Mouse (Mus musculus): ENCODE measurements at regions not wholly inside any gene's neighbourhood (a gene's known extent, or its start where the extent isn't known, plus 50 kb on each side); places are given as distances from the start of the nearest gene placed in this dataset.

- H3K9ac ChIP-seq (ENCODE audit: low read length), result no peak overlapping the region
- H3K4me2 ChIP-seq (ENCODE audit: low read length), result no peak overlapping the region
- no peaks in the 10 kb centered on the region for H3K36me3 ChIP-seq (ENCODE audit: control insufficient read depth, insufficient read depth, low read length)
- no peak for ATAC-seq (ENCODE audit: insufficient number of reproducible peaks, insufficient read depth, low FRiP score, low read depth)
- no peak overlapping the region for H3K4me3 ChIP-seq (ENCODE audit: control insufficient read depth in 1 of 2, insufficient read depth in 1 of 2, low read depth in 1 of 2, low read length in 2 of 2)
- 75% methylated on average over 4 of the region's 4 CpGs for WGBS
- no peaks in the 10 kb centered on the region for H3K27me3 ChIP-seq (ENCODE audit: control insufficient read depth, insufficient read depth, low read length)
- H3K4me1 ChIP-seq (ENCODE audit: control insufficient read depth in 2 of 2, insufficient read depth in 2 of 2, low read length in 2 of 2), result no peaks in the 10 kb centered on the region
- no peak overlapping the region for H3K27ac ChIP-seq (replicated peaks in 1 of 2; ENCODE audit: control insufficient read depth in 1 of 2, insufficient read depth in 1 of 2, low read depth in 2 of 2, low read length in 2 of 2)
- no peaks in the 10 kb centered on the region for H3K9me3 ChIP-seq (ENCODE audit: control insufficient read depth, low read length)
These were observed 164.1 kb upstream of the N4bp1 start for GRCm38 (mm10) chr8:87049196-87049595.

- no peaks in the 10 kb centered on the region for H3K9me3 ChIP-seq (ENCODE audit: control insufficient read depth, low read length)
- H3K9ac ChIP-seq (ENCODE audit: low read length), result no peak overlapping the region
- no peaks in the 10 kb centered on the region for H3K36me3 ChIP-seq (ENCODE audit: control insufficient read depth, insufficient read depth, low read length)
- H3K27ac ChIP-seq (replicated peaks in 1 of 2; ENCODE audit: control insufficient read depth in 1 of 2, insufficient read depth in 1 of 2, low read depth in 2 of 2, low read length in 2 of 2), result no peak overlapping the region
- H3K27me3 ChIP-seq (ENCODE audit: control insufficient read depth, insufficient read depth, low read length), result no peaks in the 10 kb centered on the region
- no peak overlapping the region for H3K4me3 ChIP-seq (ENCODE audit: control insufficient read depth in 1 of 2, insufficient read depth in 1 of 2, low read depth in 1 of 2, low read length in 2 of 2)
- 75% methylated on average over 4 of the region's 4 CpGs for WGBS
- no peak for ATAC-seq (ENCODE audit: insufficient number of reproducible peaks, insufficient read depth, low FRiP score, low read depth)
- no peaks in the 10 kb centered on the region for H3K4me1 ChIP-seq (ENCODE audit: control insufficient read depth in 2 of 2, insufficient read depth in 2 of 2, low read length in 2 of 2)
- no peak overlapping the region for H3K4me2 ChIP-seq (ENCODE audit: low read length)
These were observed 161.5 kb upstream of the N4bp1 start for GRCm38 (mm10) chr8:87046590-87046989.

- Histone ChIP-seq H3K36me3 (ENCODE audit: control insufficient read depth, insufficient read depth, low read length) (no peaks in the 10 kb centered on the region), H3K9ac (ENCODE audit: low read length) (no peak overlapping the region), H3K4me3 (ENCODE audit: control insufficient read depth in 1 of 2, insufficient read depth in 1 of 2, low read depth in 1 of 2, low read length in 2 of 2) (no peak overlapping the region), H3K27ac (replicated peaks in 1 of 2; ENCODE audit: control insufficient read depth in 1 of 2, insufficient read depth in 1 of 2, low read depth in 2 of 2, low read length in 2 of 2) (no peak overlapping the region), H3K27me3 (ENCODE audit: control insufficient read depth, insufficient read depth, low read length) (0 out of 2 replicates have a peak, but pooled peaks cover 5% of the 10 kb centered on the region), H3K4me1 (ENCODE audit: control insufficient read depth in 2 of 2, insufficient read depth in 2 of 2, low read length in 2 of 2) (peaks cover 2 to 5% of the 10 kb centered on the region in 2 experiments; a peak in 2 of 4 replicates), H3K4me2 (ENCODE audit: low read length) (no peak overlapping the region), H3K9me3 (ENCODE audit: control insufficient read depth, low read length) (no peaks in the 10 kb centered on the region)
- ATAC-seq (ENCODE audit: insufficient number of reproducible peaks, insufficient read depth, low FRiP score, low read depth), result no peak
- 69% methylated on average over 5 of the region's 5 CpGs for WGBS
These were observed 158.0 kb upstream of the N4bp1 start for GRCm38 (mm10) chr8:87043016-87043415.

DNA sequence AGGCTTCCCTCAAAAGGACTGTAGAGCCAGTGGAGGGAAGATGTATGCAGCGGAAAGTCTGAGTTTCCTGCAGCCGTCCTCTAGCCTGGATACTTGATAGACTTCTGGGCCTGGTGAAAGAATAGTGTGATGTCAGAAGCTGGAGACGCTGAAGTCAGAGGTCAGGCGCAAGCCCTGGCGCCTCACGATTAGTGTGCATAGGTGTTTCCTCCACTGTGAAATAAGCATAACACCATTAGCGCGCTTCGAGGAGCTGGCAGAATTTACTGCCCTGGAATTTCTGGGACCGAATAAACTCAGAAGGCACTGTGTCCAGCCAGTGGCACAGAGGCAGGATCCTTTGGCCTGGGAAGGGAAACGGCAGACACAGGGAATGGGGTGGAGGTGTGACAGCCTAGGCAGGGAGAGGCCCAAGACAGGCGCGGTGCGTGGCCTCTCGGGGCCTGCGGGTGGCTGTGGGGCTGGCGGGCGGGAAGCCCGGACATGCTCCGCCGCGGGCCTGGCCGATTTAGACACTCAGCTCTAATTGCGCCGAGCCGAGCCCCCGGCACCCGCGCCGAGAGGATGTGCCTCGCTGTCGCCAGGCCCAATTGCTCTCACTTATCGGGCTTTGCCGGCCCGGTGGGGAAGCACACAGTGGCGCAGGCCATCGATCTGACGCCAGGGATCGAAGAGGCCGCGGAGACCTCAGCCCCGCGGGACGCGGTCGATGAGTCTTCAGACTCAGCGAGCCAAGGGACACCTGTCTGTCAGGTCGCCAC is 152.7 kb upstream of the N4bp1 start:
- Histone ChIP-seq H3K36me3 (ENCODE audit: control insufficient read depth, insufficient read depth, low read length) (no peaks in the 10 kb centered on the region), H3K27me3 (ENCODE audit: control insufficient read depth, insufficient read depth, low read length) (peaks cover 5% of the 10 kb centered on the region; the same call in 1 of the 2 replicates), H3K4me1 (ENCODE audit: control insufficient read depth in 2 of 2, insufficient read depth in 2 of 2, low read length in 2 of 2) (peaks cover 2 to 5% of the 10 kb centered on the region in 2 experiments; a peak in 2 of 4 replicates), H3K27ac (replicated peaks in 1 of 2; ENCODE audit: control insufficient read depth in 1 of 2, insufficient read depth in 1 of 2, low read depth in 2 of 2, low read length in 2 of 2) (no peak overlapping the region), H3K4me2 (ENCODE audit: low read length) (peak overlapping the region; percentile 75), H3K9me3 (ENCODE audit: control insufficient read depth, low read length) (no peaks in the 10 kb centered on the region), H3K4me3 (ENCODE audit: control insufficient read depth in 1 of 2, insufficient read depth in 1 of 2, low read depth in 1 of 2, low read length in 2 of 2) (peak overlapping the region; percentile 33 to 34), H3K9ac (ENCODE audit: low read length) (peak overlapping the region; percentile 49)
- 2% methylated on average over 43 of the region's 48 CpGs for WGBS
- ATAC-seq (ENCODE audit: insufficient number of reproducible peaks, insufficient read depth, low FRiP score, low read depth), result no peak

DNA sequence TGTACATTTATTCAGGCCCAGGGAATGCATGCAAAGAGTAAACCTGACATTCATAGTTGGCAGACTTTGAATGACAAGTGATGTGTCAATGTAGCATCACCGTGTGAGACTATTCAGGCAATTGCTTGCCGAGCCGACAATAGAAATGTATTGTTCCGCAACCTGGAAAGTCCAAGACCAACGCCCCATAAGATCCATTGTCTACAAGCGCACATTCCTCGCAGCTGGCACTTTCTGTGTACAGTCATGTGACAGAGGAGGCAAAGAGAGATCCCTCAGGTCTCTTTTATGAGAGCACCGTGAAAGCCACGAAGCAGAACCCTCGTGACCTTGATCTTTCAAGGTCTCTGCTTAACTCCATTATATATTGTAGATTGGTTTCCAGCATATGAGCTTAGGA is 150.9 kb upstream of the N4bp1 start:
- Histone ChIP-seq H3K4me2 (ENCODE audit: low read length) (no peak overlapping the region), H3K4me1 (ENCODE audit: control insufficient read depth in 2 of 2, insufficient read depth in 2 of 2, low read length in 2 of 2) (peaks cover 2 to 5% of the 10 kb centered on the region in 2 experiments; a peak in 2 of 4 replicates), H3K9ac (ENCODE audit: low read length) (no peak overlapping the region), H3K27ac (replicated peaks in 1 of 2; ENCODE audit: control insufficient read depth in 1 of 2, insufficient read depth in 1 of 2, low read depth in 2 of 2, low read length in 2 of 2) (no peak overlapping the region), H3K27me3 (ENCODE audit: control insufficient read depth, insufficient read depth, low read length) (peaks cover 5% of the 10 kb centered on the region; the same call in 1 of the 2 replicates), H3K36me3 (ENCODE audit: control insufficient read depth, insufficient read depth, low read length) (no peaks in the 10 kb centered on the region), H3K4me3 (ENCODE audit: control insufficient read depth in 1 of 2, insufficient read depth in 1 of 2, low read depth in 1 of 2, low read length in 2 of 2) (no peak overlapping the region), H3K9me3 (ENCODE audit: control insufficient read depth, low read length) (no peaks in the 10 kb centered on the region)
- WGBS, result 85% methylated on average over 10 of the region's 10 CpGs
- no peak for ATAC-seq (ENCODE audit: insufficient number of reproducible peaks, insufficient read depth, low FRiP score, low read depth)

- no peaks in the 10 kb centered on the region for H3K36me3 ChIP-seq (ENCODE audit: control insufficient read depth, insufficient read depth, low read length)
- H3K27ac ChIP-seq (replicated peaks in 1 of 2; ENCODE audit: control insufficient read depth in 1 of 2, insufficient read depth in 1 of 2, low read depth in 2 of 2, low read length in 2 of 2), result no peak overlapping the region
- H3K9ac ChIP-seq (ENCODE audit: low read length), result no peak overlapping the region
- H3K4me3 ChIP-seq (ENCODE audit: control insufficient read depth in 1 of 2, insufficient read depth in 1 of 2, low read depth in 1 of 2, low read length in 2 of 2), result no peak overlapping the region
- H3K4me2 ChIP-seq (ENCODE audit: low read length), result no peak overlapping the region
- 73% methylated on average over 1 of the region's 1 CpGs for WGBS
- H3K4me1 ChIP-seq (ENCODE audit: control insufficient read depth in 2 of 2, insufficient read depth in 2 of 2, low read length in 2 of 2), result no peaks in the 10 kb centered on the region; a peak in 1 of 4 replicates
- H3K9me3 ChIP-seq (ENCODE audit: control insufficient read depth, low read length), result no peaks in the 10 kb centered on the region
- H3K27me3 ChIP-seq (ENCODE audit: control insufficient read depth, insufficient read depth, low read length), result no peaks in the 10 kb centered on the region
- ATAC-seq (ENCODE audit: insufficient number of reproducible peaks, insufficient read depth, low FRiP score, low read depth), result no peak
These were observed 143.1 kb upstream of the N4bp1 start for GRCm38 (mm10) chr8:87028171-87028570.

GRCm38 (mm10) chr8:87025946-87026345 is 140.9 kb upstream of the N4bp1 start:
- WGBS, result 7% methylated on average over 1 of the region's 1 CpGs
- Histone ChIP-seq H3K4me3 (ENCODE audit: control insufficient read depth in 1 of 2, insufficient read depth in 1 of 2, low read depth in 1 of 2, low read length in 2 of 2) (no peak overlapping the region), H3K4me1 (ENCODE audit: control insufficient read depth in 2 of 2, insufficient read depth in 2 of 2, low read length in 2 of 2) (no peaks in the 10 kb centered on the region; a peak in 1 of 4 replicates), H3K27me3 (ENCODE audit: control insufficient read depth, insufficient read depth, low read length) (no peaks in the 10 kb centered on the region), H3K4me2 (ENCODE audit: low read length) (no peak overlapping the region), H3K9ac (ENCODE audit: low read length) (no peak overlapping the region), H3K9me3 (ENCODE audit: control insufficient read depth, low read length) (no peaks in the 10 kb centered on the region), H3K27ac (replicated peaks in 1 of 2; ENCODE audit: control insufficient read depth in 1 of 2, insufficient read depth in 1 of 2, low read depth in 2 of 2, low read length in 2 of 2) (no peak overlapping the region), H3K36me3 (ENCODE audit: control insufficient read depth, insufficient read depth, low read length) (no peaks in the 10 kb centered on the region)
- ATAC-seq (ENCODE audit: insufficient number of reproducible peaks, insufficient read depth, low FRiP score, low read depth), result no peak

- no peaks in the 10 kb centered on the region for H3K9me3 ChIP-seq (ENCODE audit: control insufficient read depth, low read length)
- H3K4me2 ChIP-seq (ENCODE audit: low read length), result no peak overlapping the region
- H3K27me3 ChIP-seq (ENCODE audit: control insufficient read depth, insufficient read depth, low read length), result no peaks in the 10 kb centered on the region
- no peaks in the 10 kb centered on the region for H3K4me1 ChIP-seq (ENCODE audit: control insufficient read depth in 2 of 2, insufficient read depth in 2 of 2, low read length in 2 of 2)
- no peak overlapping the region for H3K4me3 ChIP-seq (ENCODE audit: control insufficient read depth in 1 of 2, insufficient read depth in 1 of 2, low read depth in 1 of 2, low read length in 2 of 2)
- no peaks in the 10 kb centered on the region for H3K36me3 ChIP-seq (ENCODE audit: control insufficient read depth, insufficient read depth, low read length)
- H3K9ac ChIP-seq (ENCODE audit: low read length), result no peak overlapping the region
- no peak overlapping the region for H3K27ac ChIP-seq (replicated peaks in 1 of 2; ENCODE audit: control insufficient read depth in 1 of 2, insufficient read depth in 1 of 2, low read depth in 2 of 2, low read length in 2 of 2)
- ATAC-seq (ENCODE audit: insufficient number of reproducible peaks, insufficient read depth, low FRiP score, low read depth), result no peak
- 92% methylated on average over 3 of the region's 3 CpGs for WGBS
These were observed 134.7 kb upstream of the N4bp1 start for GRCm38 (mm10) chr8:87019795-87020194.

Measured in heart, embryonic 14.5 days (tissue).